Mouse (Mus musculus): ENCODE measurements around the gene Shb. TPM values are rescaled to one million over a fixed set of nuclear protein-coding genes. Genes with fewer than 3 reads are reported as not detected.

Gene Shb
- polyA plus RNA-seq, 1 experiment = not detected

- peaks cover 17% of the 10 kb centered on the region for H3K4me1 ChIP-seq (ENCODE audit: control insufficient read depth, insufficient read depth, low read length)
Measured at GRCm38 (mm10) chr4:45445235-45445634, 87.0 kb downstream of the Shb start.

GRCm38 (mm10) chr4:45444813-45445212, 87.5 kb downstream of the Shb start:
- Histone ChIP-seq H3K4me1 (ENCODE audit: control insufficient read depth, insufficient read depth, low read length) (peaks cover 13% of the 10 kb centered on the region), H3K27ac (ENCODE audit: insufficient read depth, low read depth, low read length) (no peak overlapping the region), H3K4me3 (ENCODE audit: insufficient read depth, low read depth, low read length) (no peak overlapping the region)
- WGBS = 79% methylated on average over 4 of the region's 4 CpGs
- TF ChIP-seq POLR2A (IDR thresholded peaks at IDR 0.05; ENCODE audit: insufficient read depth, low read depth, low read length) = no peak
- TF ChIP-seq CTCF (IDR thresholded peaks at IDR 0.05; ENCODE audit: insufficient read depth, low read depth, low read length) = no peak

More at GRCm38 (mm10) chr4:45445235-45445634, 87.0 kb downstream of the Shb start:
- Histone ChIP-seq H3K4me3 (ENCODE audit: insufficient read depth, low read depth, low read length) (no peak overlapping the region), H3K27ac (ENCODE audit: insufficient read depth, low read depth, low read length) (no peak overlapping the region)
- TF ChIP-seq POLR2A (IDR thresholded peaks at IDR 0.05; ENCODE audit: insufficient read depth, low read depth, low read length) (no peak), CTCF (IDR thresholded peaks at IDR 0.05; ENCODE audit: insufficient read depth, low read depth, low read length) (no peak)
- 79% methylated on average over 3 of the region's 3 CpGs for WGBS

- WGBS = 89% methylated on average over 7 of the region's 7 CpGs
- H3K27ac ChIP-seq (ENCODE audit: insufficient read depth, low read depth, low read length) = no peak overlapping the region
- H3K4me1 ChIP-seq (ENCODE audit: control insufficient read depth, insufficient read depth, low read length) = peaks cover 6% of the 10 kb centered on the region
- TF ChIP-seq POLR2A (IDR thresholded peaks at IDR 0.05; ENCODE audit: insufficient read depth, low read depth, low read length) (no peak), CTCF (IDR thresholded peaks at IDR 0.05; ENCODE audit: insufficient read depth, low read depth, low read length) (no peak)
- H3K4me3 ChIP-seq (ENCODE audit: insufficient read depth, low read depth, low read length) = no peak overlapping the region
Measured at GRCm38 (mm10) chr4:45443652-45444051, 88.6 kb downstream of the Shb start.

GRCm38 (mm10) chr4:45442237-45442636, 90.0 kb downstream of the Shb start:
- no peak for TF ChIP-seq CTCF (IDR thresholded peaks at IDR 0.05; ENCODE audit: insufficient read depth, low read depth, low read length)
- no peak for TF ChIP-seq POLR2A (IDR thresholded peaks at IDR 0.05; ENCODE audit: insufficient read depth, low read depth, low read length)
- H3K4me1 ChIP-seq (ENCODE audit: control insufficient read depth, insufficient read depth, low read length) = peaks cover 5% of the 10 kb centered on the region
- H3K4me3 ChIP-seq (ENCODE audit: insufficient read depth, low read depth, low read length) = no peak overlapping the region
- H3K27ac ChIP-seq (ENCODE audit: insufficient read depth, low read depth, low read length) = no peak overlapping the region
- 60% methylated on average over 3 of the region's 3 CpGs for WGBS

GRCm38 (mm10) chr4:45441778-45442177, 90.5 kb downstream of the Shb start:
- Histone ChIP-seq H3K27ac (ENCODE audit: insufficient read depth, low read depth, low read length) (no peak overlapping the region), H3K4me3 (ENCODE audit: insufficient read depth, low read depth, low read length) (no peak overlapping the region), H3K4me1 (ENCODE audit: control insufficient read depth, insufficient read depth, low read length) (peaks cover 10% of the 10 kb centered on the region)
- no peak for TF ChIP-seq POLR2A (IDR thresholded peaks at IDR 0.05; ENCODE audit: insufficient read depth, low read depth, low read length)
- TF ChIP-seq CTCF (IDR thresholded peaks at IDR 0.05; ENCODE audit: insufficient read depth, low read depth, low read length) = no peak
- 77% methylated on average over 1 of the region's 1 CpGs for WGBS

GRCm38 (mm10) chr4:45439281-45439680, 93.0 kb downstream of the Shb start:
- no peak for TF ChIP-seq POLR2A (IDR thresholded peaks at IDR 0.05; ENCODE audit: insufficient read depth, low read depth, low read length)
- TF ChIP-seq CTCF (IDR thresholded peaks at IDR 0.05; ENCODE audit: insufficient read depth, low read depth, low read length) = no peak
- WGBS = 60% methylated on average over 5 of the region's 5 CpGs
- H3K4me3 ChIP-seq (ENCODE audit: insufficient read depth, low read depth, low read length) = no peak overlapping the region
- H3K27ac ChIP-seq (ENCODE audit: insufficient read depth, low read depth, low read length) = no peak overlapping the region
- H3K4me1 ChIP-seq (ENCODE audit: control insufficient read depth, insufficient read depth, low read length) = peaks cover 16% of the 10 kb centered on the region

- TF ChIP-seq CTCF (IDR thresholded peaks at IDR 0.05; ENCODE audit: insufficient read depth, low read depth, low read length) = no peak
- TF ChIP-seq POLR2A (IDR thresholded peaks at IDR 0.05; ENCODE audit: insufficient read depth, low read depth, low read length) = no peak
- H3K27ac ChIP-seq (ENCODE audit: insufficient read depth, low read depth, low read length) = no peak overlapping the region
- peaks cover 20% of the 10 kb centered on the region for H3K4me1 ChIP-seq (ENCODE audit: control insufficient read depth, insufficient read depth, low read length)
- WGBS = 65% methylated on average over 3 of the region's 3 CpGs
- H3K4me3 ChIP-seq (ENCODE audit: insufficient read depth, low read depth, low read length) = no peak overlapping the region
Measured at GRCm38 (mm10) chr4:45437010-45437409, 95.3 kb downstream of the Shb start.

- Histone ChIP-seq H3K4me1 (ENCODE audit: control insufficient read depth, insufficient read depth, low read length) (peaks cover 20% of the 10 kb centered on the region), H3K4me3 (ENCODE audit: insufficient read depth, low read depth, low read length) (no peak overlapping the region), H3K27ac (ENCODE audit: insufficient read depth, low read depth, low read length) (no peak overlapping the region)
- WGBS = 76% methylated on average over 7 of the region's 7 CpGs
- TF ChIP-seq POLR2A (IDR thresholded peaks at IDR 0.05; ENCODE audit: insufficient read depth, low read depth, low read length) = no peak
- TF ChIP-seq CTCF (IDR thresholded peaks at IDR 0.05; ENCODE audit: insufficient read depth, low read depth, low read length) = no peak
Measured at GRCm38 (mm10) chr4:45436383-45436913, 95.8 kb downstream of the Shb start.

- 76% methylated on average over 2 of the region's 2 CpGs for WGBS
- no peak overlapping the region for H3K4me3 ChIP-seq (ENCODE audit: insufficient read depth, low read depth, low read length)
- no peak overlapping the region for H3K27ac ChIP-seq (ENCODE audit: insufficient read depth, low read depth, low read length)
- TF ChIP-seq POLR2A (IDR thresholded peaks at IDR 0.05; ENCODE audit: insufficient read depth, low read depth, low read length) (no peak), CTCF (IDR thresholded peaks at IDR 0.05; ENCODE audit: insufficient read depth, low read depth, low read length) (no peak)
- peaks cover 20% of the 10 kb centered on the region for H3K4me1 ChIP-seq (ENCODE audit: control insufficient read depth, insufficient read depth, low read length)
Measured at GRCm38 (mm10) chr4:45435899-45436298, 96.4 kb downstream of the Shb start.

- H3K27ac ChIP-seq (ENCODE audit: insufficient read depth, low read depth, low read length) = no peak overlapping the region
- TF ChIP-seq POLR2A (IDR thresholded peaks at IDR 0.05; ENCODE audit: insufficient read depth, low read depth, low read length) (no peak), CTCF (IDR thresholded peaks at IDR 0.05; ENCODE audit: insufficient read depth, low read depth, low read length) (no peak)
- WGBS = 80% methylated on average over 4 of the region's 4 CpGs
- H3K4me1 ChIP-seq (ENCODE audit: control insufficient read depth, insufficient read depth, low read length) = peaks cover 26% of the 10 kb centered on the region
- H3K4me3 ChIP-seq (ENCODE audit: insufficient read depth, low read depth, low read length) = no peak overlapping the region
Measured at GRCm38 (mm10) chr4:45434681-45435080, 97.6 kb downstream of the Shb start.
